Mouse (Mus musculus) liver, postnatal 0 days (tissue): ENCODE measurements around the gene Gm7029.

Source experiments
- CTCF ChIP-seq: sonication (generic); IDR thresholded peaks from 2 replicates; pipeline ENCODE4 v1.5.1; 2016; ENCODE audit warnings: antibody characterized with exemption, low read depth
- EP300 ChIP-seq: IDR thresholded peaks from 2 replicates; pipeline ENCODE4 v1.6.1; 2016; ENCODE audit warnings: antibody characterized with exemption, low read depth, mild to moderate bottlenecking

GRCm38 (mm10) chr17:33897114-33897794, 23.6 kb downstream of the Gm7029 start:
- TF ChIP-seq CTCF (peak; percentile 85), EP300 (no peak)
